Mouse (Mus musculus): ENCODE data around the gene Tbx18. TPM values are rescaled to one million over a fixed set of nuclear protein-coding genes. Genes with fewer than 3 reads are reported as not detected.

Gene Tbx18
- polyA plus RNA-seq, 1 experiment from 2014 or later: 1.6 TPM

GRCm38 (mm10) chr9:87738123-87738522, 7.1 kb upstream of the Tbx18 start:
- H3K27me3 ChIP-seq (replicated peaks; ENCODE audit: control insufficient read depth, insufficient read depth, low read length): peaks cover 90% of the 10 kb centered on the region
- no peak overlapping the region for H3K4me3 ChIP-seq (ENCODE audit: low read depth, low read length)
- no peaks in the 10 kb centered on the region for H3K36me3 ChIP-seq (ENCODE audit: control insufficient read depth, insufficient read depth, low read length)
- H3K9ac ChIP-seq (ENCODE audit: low read depth, low read length): no peak overlapping the region
- H3K9me3 ChIP-seq (ENCODE audit: control insufficient read depth, low read length): no peaks in the 10 kb centered on the region
- no peak for DNase-seq (ENCODE audit: low spot score)
- no peak for ATAC-seq (replicated peaks; ENCODE audit: low FRiP score)
- WGBS: 3% methylated on average over 13 of the region's 13 CpGs
- no peak overlapping the region for H3K4me2 ChIP-seq
- no peak overlapping the region for H3K27ac ChIP-seq (ENCODE audit: low read depth, low read length)
- no peaks in the 10 kb centered on the region for H3K4me1 ChIP-seq (replicated peaks; ENCODE audit: control insufficient read depth, insufficient read depth, low read length)

GRCm38 (mm10) chr9:87737271-87737670, 6.2 kb upstream of the Tbx18 start:
- no peak for ATAC-seq (replicated peaks; ENCODE audit: low FRiP score)
- H3K27me3 ChIP-seq (replicated peaks; ENCODE audit: control insufficient read depth, insufficient read depth, low read length): peaks cover 93% of the 10 kb centered on the region
- H3K27ac ChIP-seq (ENCODE audit: low read depth, low read length): no peak overlapping the region
- H3K9ac ChIP-seq (ENCODE audit: low read depth, low read length): no peak overlapping the region
- 9% methylated on average over 4 of the region's 4 CpGs for WGBS
- no peaks in the 10 kb centered on the region for H3K36me3 ChIP-seq (ENCODE audit: control insufficient read depth, insufficient read depth, low read length)
- no peaks in the 10 kb centered on the region for H3K9me3 ChIP-seq (ENCODE audit: control insufficient read depth, low read length)
- DNase-seq (ENCODE audit: low spot score): no peak
- H3K4me3 ChIP-seq (ENCODE audit: low read depth, low read length): no peak overlapping the region
- no peak overlapping the region for H3K4me2 ChIP-seq
- H3K4me1 ChIP-seq (replicated peaks; ENCODE audit: control insufficient read depth, insufficient read depth, low read length): no peaks in the 10 kb centered on the region

- DNase-seq (ENCODE audit: low spot score) (no peak), ATAC-seq (replicated peaks; ENCODE audit: low FRiP score) (no peak)
- H3K4me1 ChIP-seq (replicated peaks; ENCODE audit: control insufficient read depth, insufficient read depth, low read length): peaks cover 4% of the 10 kb centered on the region
- no peak overlapping the region for H3K4me3 ChIP-seq (ENCODE audit: low read depth, low read length)
- no peaks in the 10 kb centered on the region for H3K9me3 ChIP-seq (ENCODE audit: control insufficient read depth, low read length)
- no peak overlapping the region for H3K9ac ChIP-seq (ENCODE audit: low read depth, low read length)
- no peak overlapping the region for H3K4me2 ChIP-seq
- peaks cover 92% of the 10 kb centered on the region for H3K27me3 ChIP-seq (replicated peaks; ENCODE audit: control insufficient read depth, insufficient read depth, low read length)
- 2% methylated on average over 9 of the region's 9 CpGs for WGBS
- no peak overlapping the region for H3K27ac ChIP-seq (ENCODE audit: low read depth, low read length)
- no peaks in the 10 kb centered on the region for H3K36me3 ChIP-seq (ENCODE audit: control insufficient read depth, insufficient read depth, low read length)
Measured at GRCm38 (mm10) chr9:87735046-87735445, 4.0 kb upstream of the Tbx18 start.

GRCm38 (mm10) chr9:87734631-87735030, 3.6 kb upstream of the Tbx18 start:
- Histone ChIP-seq H3K4me1 (replicated peaks; ENCODE audit: control insufficient read depth, insufficient read depth, low read length) (peaks cover 5% of the 10 kb centered on the region), H3K9me3 (ENCODE audit: control insufficient read depth, low read length) (no peaks in the 10 kb centered on the region), H3K4me2 (no peak overlapping the region), H3K36me3 (ENCODE audit: control insufficient read depth, insufficient read depth, low read length) (no peaks in the 10 kb centered on the region), H3K27ac (ENCODE audit: low read depth, low read length) (no peak overlapping the region), H3K27me3 (replicated peaks; ENCODE audit: control insufficient read depth, insufficient read depth, low read length) (peaks cover 92% of the 10 kb centered on the region), H3K9ac (ENCODE audit: low read depth, low read length) (no peak overlapping the region), H3K4me3 (ENCODE audit: low read depth, low read length) (no peak overlapping the region)
- DNase-seq (ENCODE audit: low spot score) (no peak), ATAC-seq (replicated peaks; ENCODE audit: low FRiP score) (no peak)
- WGBS: 3% methylated on average over 9 of the region's 9 CpGs

GRCm38 (mm10) chr9:87733732-87734131, 2.7 kb upstream of the Tbx18 start:
- Histone ChIP-seq H3K4me1 (replicated peaks; ENCODE audit: control insufficient read depth, insufficient read depth, low read length) (peaks cover 8% of the 10 kb centered on the region), H3K36me3 (ENCODE audit: control insufficient read depth, insufficient read depth, low read length) (no peaks in the 10 kb centered on the region), H3K9ac (ENCODE audit: low read depth, low read length) (no peak overlapping the region), H3K27me3 (replicated peaks; ENCODE audit: control insufficient read depth, insufficient read depth, low read length) (peaks cover 92% of the 10 kb centered on the region), H3K4me2 (no peak overlapping the region), H3K9me3 (ENCODE audit: control insufficient read depth, low read length) (no peaks in the 10 kb centered on the region), H3K4me3 (ENCODE audit: low read depth, low read length) (no peak overlapping the region), H3K27ac (ENCODE audit: low read depth, low read length) (no peak overlapping the region)
- 3% methylated on average over 11 of the region's 11 CpGs for WGBS
- ATAC-seq (replicated peaks; ENCODE audit: low FRiP score) (no peak), DNase-seq (ENCODE audit: low spot score) (no peak)

GRCm38 (mm10) chr9:87733236-87733630, 2.2 kb upstream of the Tbx18 start:
- no peak overlapping the region for H3K9ac ChIP-seq (ENCODE audit: low read depth, low read length)
- H3K4me3 ChIP-seq (ENCODE audit: low read depth, low read length): no peak overlapping the region
- H3K4me1 ChIP-seq (replicated peaks; ENCODE audit: control insufficient read depth, insufficient read depth, low read length): peaks cover 8% of the 10 kb centered on the region
- no peaks in the 10 kb centered on the region for H3K9me3 ChIP-seq (ENCODE audit: control insufficient read depth, low read length)
- DNase-seq (ENCODE audit: low spot score): no peak
- H3K27me3 ChIP-seq (replicated peaks; ENCODE audit: control insufficient read depth, insufficient read depth, low read length): peaks cover 92% of the 10 kb centered on the region
- no peaks in the 10 kb centered on the region for H3K36me3 ChIP-seq (ENCODE audit: control insufficient read depth, insufficient read depth, low read length)
- no peak overlapping the region for H3K27ac ChIP-seq (ENCODE audit: low read depth, low read length)
- 3% methylated on average over 11 of the region's 11 CpGs for WGBS
- ATAC-seq (replicated peaks; ENCODE audit: low FRiP score): no peak
- no peak overlapping the region for H3K4me2 ChIP-seq

GRCm38 (mm10) chr9:87732416-87733235, 1.6 kb upstream of the Tbx18 start:
- no peak for DNase-seq (ENCODE audit: low spot score)
- H3K4me3 ChIP-seq (ENCODE audit: low read depth, low read length): no peak overlapping the region
- 2% methylated on average over 25 of the region's 25 CpGs for WGBS
- H3K9ac ChIP-seq (ENCODE audit: low read depth, low read length): no peak overlapping the region
- H3K9me3 ChIP-seq (ENCODE audit: control insufficient read depth, low read length): no peaks in the 10 kb centered on the region
- H3K27ac ChIP-seq (ENCODE audit: low read depth, low read length): no peak overlapping the region
- H3K36me3 ChIP-seq (ENCODE audit: control insufficient read depth, insufficient read depth, low read length): no peaks in the 10 kb centered on the region
- peaks cover 8% of the 10 kb centered on the region for H3K4me1 ChIP-seq (replicated peaks; ENCODE audit: control insufficient read depth, insufficient read depth, low read length)
- H3K27me3 ChIP-seq (replicated peaks; ENCODE audit: control insufficient read depth, insufficient read depth, low read length): peaks cover 91% of the 10 kb centered on the region
- no peak for ATAC-seq (replicated peaks; ENCODE audit: low FRiP score)
- H3K4me2 ChIP-seq: no peak overlapping the region

- Histone ChIP-seq H3K27ac (ENCODE audit: low read depth, low read length) (no peak overlapping the region), H3K4me3 (ENCODE audit: low read depth, low read length) (peak overlapping the region; percentile 45), H3K4me1 (replicated peaks; ENCODE audit: control insufficient read depth, insufficient read depth, low read length) (peaks cover 8% of the 10 kb centered on the region), H3K27me3 (replicated peaks; ENCODE audit: control insufficient read depth, insufficient read depth, low read length) (peaks cover 80% of the 10 kb centered on the region), H3K9ac (ENCODE audit: low read depth, low read length) (no peak overlapping the region), H3K36me3 (ENCODE audit: control insufficient read depth, insufficient read depth, low read length) (no peaks in the 10 kb centered on the region), H3K4me2 (peak overlapping the region; percentile 60), H3K9me3 (ENCODE audit: control insufficient read depth, low read length) (no peaks in the 10 kb centered on the region)
- peak; percentile 30 for ATAC-seq (replicated peaks; ENCODE audit: low FRiP score)
- 1% methylated on average over 90 of the region's 91 CpGs for WGBS
- DNase-seq (ENCODE audit: low spot score): peak; percentile 55
Measured at GRCm38 (mm10) chr9:87730271-87730960, 644 bp downstream of the Tbx18 start.

All from liver, embryonic 11.5 days (tissue).